Mouse (Mus musculus) kidney, postnatal 14 days (tissue): ENCODE data around the gene Gm21173.
"Not testable (repeated sequence)": the region's sequence is repeated elsewhere in the genome, so short reads cannot be mapped to it uniquely, and the experiment has no call there.

Source experiments
- DNase-seq: peaks from one replicate; pipeline ENCODE4 v3.0.0; 2022; ENCODE audit warnings: mixed read lengths

Gm21173 gene

GRCm38 (mm10) chrY:76761300-76761699, at the start of gene Gm21173:
Gene Gm21173, plus strand, starts transcription at chrY:76761600.
- DNase-seq: not testable (repeated sequence)
